Mouse (Mus musculus): ENCODE measurements around the gene Srgn.
"Not testable (repeated sequence)": the region's sequence is repeated elsewhere in the genome, so short reads cannot be mapped to it uniquely, and the experiment has no call there.

Gene Srgn

DNA sequence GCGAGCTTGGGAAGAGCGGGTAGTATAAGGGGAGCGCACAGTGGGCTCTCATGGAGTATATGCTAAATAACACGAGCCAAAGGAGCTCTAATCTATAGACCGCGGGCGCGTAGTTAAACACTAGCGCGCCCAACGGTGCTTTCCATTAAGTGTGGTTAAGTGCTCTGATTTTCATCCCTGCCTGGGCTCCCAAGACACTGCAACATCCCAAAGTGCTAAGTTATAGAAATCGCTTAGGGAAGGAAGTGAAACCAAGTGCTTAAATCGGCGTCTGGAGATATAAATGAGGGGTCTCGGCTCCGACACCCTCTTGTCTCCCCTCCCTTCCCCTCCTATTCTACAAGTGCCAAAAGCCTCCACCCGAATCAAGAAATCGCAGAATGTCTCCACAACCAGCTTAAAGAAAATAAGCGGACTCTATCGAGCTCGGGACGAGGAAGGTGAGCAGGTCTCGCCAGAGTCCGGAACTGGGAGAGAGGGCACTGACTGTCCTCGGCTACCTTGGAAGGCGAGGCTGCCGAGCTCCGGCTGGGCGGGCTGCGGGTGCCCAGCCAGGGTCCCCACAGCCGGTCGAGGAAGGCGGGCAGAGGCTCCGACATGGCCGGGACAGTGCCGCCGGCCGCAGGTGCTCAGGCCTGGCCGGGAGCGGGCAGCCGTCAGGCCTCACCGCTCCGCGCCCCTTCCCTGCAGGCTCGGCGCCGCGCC lies 41.2 kb downstream of the Srgn start:
- peak; percentile 63 for DNase-seq (ENCODE audit: low read depth, low spot score)

DNA sequence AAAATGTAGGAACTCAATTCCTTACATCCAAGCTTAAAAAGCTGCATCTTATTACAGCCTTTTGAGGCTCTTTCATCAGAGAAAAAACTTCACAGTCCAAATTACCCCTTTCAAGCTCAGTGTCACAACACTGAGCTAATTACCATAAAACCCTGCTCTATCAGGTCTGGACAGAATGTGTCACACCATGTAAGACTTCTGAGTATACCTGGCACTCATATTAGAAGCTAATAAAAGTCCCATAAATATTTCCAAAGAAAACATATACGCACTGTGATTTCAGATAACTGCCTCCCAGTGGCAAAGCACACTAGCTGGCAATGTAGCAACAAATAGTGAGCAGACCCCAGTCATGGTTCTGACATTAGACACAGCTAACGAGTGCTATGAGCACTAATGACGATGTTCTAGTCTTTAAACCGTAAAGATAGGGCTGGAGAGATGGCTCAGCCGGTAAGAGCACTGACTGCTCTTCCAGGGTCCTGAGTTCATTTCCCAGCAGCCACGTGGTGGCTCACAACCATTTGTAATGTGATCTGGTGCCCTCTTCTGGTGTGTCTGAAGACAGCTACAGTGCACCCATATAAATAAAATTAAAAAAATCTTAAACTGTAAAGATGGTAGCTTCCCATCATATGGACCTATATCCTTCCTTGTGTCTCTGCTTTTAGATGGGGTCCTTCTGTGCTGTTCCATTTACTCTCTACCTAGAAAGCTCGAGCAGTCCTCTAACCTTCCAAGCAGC lies 46.0 kb downstream of the Srgn start:
- DNase-seq (ENCODE audit: low read depth, low spot score): no peak

DNA sequence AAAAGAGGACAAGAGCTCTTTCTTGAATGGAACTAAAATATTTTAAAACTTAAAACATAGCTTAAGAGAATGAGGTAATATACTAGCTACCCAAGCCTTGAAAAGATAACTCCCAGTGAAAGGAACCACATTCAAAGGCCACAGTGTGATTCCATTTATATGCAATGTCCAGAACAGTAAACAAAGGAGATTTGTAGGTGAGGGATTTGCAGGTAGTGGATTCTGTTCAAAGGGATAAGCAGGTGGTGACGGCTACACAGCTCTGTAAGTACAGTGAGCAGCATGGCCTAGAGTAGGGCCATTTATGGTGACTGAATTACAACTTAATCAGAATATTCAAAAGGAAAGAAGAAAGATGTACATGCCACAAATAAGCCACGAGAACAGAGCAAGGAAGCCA lies 50.3 kb downstream of the Srgn start:
- DNase-seq (ENCODE audit: low read depth, low spot score): no peak

DNA sequence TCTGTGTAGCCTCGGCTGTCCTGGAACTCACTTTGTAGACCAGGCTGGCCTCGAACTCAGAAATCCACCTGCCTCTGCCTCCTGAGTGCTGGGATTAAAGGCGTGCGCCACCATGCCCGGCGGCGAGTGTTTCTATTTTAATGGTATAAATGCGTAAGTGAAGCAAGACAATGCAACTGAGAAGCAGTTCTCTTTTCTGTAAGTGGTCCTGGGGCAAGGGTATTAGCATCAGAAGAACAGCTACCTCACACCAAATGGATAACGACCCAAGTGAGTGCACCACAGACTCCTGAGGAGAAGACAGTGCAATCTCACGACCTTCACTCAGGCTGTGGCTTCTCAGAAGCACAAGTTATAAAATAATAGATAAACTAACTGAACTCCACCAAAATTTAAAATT lies 52.3 kb downstream of the Srgn start:
- no peak for DNase-seq (ENCODE audit: low read depth, low spot score)

DNA sequence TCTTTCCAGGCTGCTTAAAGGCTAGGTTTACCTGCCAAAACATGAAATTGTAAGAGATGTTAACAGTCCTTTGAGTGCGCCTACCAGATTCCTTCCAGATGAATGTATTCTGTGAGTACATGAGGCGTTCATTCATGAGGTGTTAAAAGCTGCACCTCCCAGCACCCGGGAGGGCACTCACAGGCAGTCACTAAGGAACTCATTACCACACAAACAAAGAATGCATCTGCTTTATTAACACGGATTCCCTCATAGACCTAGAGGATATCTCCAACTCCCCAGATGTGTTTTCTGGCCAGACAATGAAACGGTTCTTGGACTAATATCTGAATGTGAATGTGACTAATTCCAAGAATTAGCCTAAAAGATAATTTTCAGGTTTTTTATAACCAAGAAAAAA lies 56.1 kb downstream of the Srgn start:
- no peak for DNase-seq (ENCODE audit: low read depth, low spot score)

DNA sequence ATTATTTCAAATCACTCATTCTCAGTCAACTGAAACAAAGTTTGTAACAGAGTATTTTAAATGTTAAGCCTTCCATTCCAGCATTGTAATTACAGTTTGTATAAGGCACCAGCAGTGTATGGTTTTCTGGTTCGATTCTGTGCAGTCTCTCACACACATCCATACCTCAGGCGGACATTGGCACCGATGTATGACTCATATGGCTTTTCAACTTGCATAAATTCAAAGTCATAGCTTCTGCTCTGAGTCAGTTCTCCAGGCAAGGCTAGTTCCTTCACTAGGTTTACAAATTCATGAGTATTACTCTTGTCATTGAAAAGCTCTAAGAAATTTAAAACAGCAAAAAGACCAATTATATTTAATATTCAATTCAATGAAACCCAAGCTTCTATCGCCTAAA lies 57.5 kb downstream of the Srgn start:
- peak; percentile 33 for DNase-seq (ENCODE audit: low read depth, low spot score)

DNA sequence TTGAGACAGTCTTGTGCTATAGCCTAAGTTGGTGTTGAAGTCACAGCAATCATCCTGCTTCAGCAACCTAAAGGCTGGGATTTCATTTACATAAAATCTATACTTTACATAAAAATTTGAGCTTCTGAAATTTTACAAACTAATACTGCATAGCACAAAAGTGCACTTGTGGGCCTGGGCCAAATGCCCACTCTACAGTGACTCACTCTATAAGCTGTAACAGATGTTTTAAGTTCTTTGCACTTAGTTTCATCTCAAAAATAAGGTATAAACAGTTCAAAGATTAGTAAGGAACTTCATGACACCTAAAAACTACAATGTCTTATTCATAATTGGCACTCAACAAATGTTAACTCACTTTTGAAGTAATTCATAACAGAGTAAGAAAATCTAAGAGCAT lies 65.9 kb downstream of the Srgn start:
- DNase-seq (ENCODE audit: low read depth, low spot score): peak; percentile 64

DNA sequence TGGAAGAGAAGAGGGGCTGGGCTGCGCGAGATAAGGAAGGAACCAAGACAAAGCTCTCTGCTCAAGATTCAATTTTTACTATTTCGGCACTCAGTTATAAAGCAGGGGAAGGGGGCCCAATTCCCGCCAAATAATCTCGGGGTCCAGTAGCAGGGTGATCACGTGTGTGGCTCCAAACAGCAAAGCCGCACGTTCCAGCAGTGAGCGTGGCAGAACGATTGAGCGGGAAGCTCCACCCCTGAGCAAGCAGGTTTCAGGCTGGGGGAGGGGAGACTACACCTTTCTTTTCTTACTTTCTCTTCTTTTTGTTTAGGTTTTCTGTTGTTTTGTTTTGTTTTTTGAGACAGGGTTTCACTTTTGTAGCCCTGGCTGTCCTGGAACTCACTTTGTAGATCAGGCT lies 75.2 kb downstream of the Srgn start:
- DNase-seq (ENCODE audit: low read depth, low spot score): not testable (repeated sequence)

DNA sequence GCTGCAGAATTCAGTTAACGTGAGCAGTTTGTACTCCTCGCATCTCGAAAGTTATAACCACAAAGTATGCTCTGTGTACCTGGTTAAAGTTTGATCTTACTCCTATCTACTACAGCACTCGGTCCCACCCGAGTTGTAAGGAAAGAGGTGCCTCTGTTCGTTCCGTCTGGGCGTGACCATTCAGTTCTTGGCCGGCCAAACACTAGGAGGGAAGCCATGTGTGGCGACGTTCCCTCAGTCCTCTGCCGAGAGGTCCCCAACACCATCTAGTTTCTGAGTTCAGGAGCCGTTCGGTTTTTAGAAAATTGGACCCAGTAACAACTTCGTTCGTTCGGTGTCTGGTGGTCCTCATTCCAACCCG lies 77.0 kb downstream of the Srgn start:
- DNase-seq (ENCODE audit: low read depth, low spot score): no peak

DNA sequence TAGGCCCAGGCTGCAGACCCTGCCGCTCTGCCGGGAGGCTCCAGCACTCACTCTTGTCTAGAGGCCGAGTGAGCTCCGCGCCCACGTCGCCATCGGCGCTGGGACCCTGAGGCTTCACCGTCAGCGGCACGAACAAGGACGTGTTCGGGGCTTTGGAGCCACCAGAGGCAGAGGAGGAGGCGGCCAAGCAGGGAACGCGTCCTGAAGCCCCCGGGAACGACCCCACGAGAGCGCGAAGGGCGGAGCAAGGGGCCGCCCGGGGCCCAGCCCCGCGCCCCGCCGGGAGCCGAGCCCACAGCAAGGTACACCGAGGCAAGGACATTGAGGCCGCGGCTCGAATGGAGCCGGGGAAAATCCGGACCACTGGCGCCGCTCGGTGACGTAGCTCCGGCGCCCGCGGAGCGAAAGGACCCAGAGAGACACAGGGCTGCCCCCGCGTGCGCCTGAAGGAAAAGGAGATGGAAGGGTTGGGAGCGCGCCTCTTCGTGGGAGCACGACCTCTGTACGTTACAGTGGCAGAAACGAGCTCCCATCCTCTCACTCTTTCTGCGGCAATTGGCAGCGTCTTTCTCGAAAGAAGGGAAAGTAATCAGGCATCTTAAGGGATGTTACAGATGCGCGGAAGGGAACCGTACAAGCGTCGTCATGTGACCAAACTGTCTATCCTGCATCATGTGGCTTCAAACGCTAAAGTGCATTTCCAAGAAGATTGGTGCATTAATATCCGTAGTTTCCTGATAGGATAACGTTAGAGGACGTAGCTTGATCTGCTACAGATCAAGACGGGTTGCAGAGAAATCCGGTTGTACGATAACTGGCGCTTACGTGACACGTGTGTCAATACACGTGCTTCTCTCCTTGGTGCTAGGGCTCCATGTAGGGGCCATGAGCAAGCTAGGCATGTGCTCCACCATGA lies 77.6 kb downstream of the Srgn start, which contains the start of the genes 4930507D05Rik and Supv3l1:
Gene 4930507D05Rik (plus strand): TSS at position 126 of the 916 bp plus-strand sequence.
Gene Supv3l1 (minus strand): TSS at position 375 of the 916 bp plus-strand sequence.
- DNase-seq (ENCODE audit: low read depth, low spot score): peak; percentile 92
